ENCODE assay signal across 8 mouse cellular contexts in the genomic region with DNA sequence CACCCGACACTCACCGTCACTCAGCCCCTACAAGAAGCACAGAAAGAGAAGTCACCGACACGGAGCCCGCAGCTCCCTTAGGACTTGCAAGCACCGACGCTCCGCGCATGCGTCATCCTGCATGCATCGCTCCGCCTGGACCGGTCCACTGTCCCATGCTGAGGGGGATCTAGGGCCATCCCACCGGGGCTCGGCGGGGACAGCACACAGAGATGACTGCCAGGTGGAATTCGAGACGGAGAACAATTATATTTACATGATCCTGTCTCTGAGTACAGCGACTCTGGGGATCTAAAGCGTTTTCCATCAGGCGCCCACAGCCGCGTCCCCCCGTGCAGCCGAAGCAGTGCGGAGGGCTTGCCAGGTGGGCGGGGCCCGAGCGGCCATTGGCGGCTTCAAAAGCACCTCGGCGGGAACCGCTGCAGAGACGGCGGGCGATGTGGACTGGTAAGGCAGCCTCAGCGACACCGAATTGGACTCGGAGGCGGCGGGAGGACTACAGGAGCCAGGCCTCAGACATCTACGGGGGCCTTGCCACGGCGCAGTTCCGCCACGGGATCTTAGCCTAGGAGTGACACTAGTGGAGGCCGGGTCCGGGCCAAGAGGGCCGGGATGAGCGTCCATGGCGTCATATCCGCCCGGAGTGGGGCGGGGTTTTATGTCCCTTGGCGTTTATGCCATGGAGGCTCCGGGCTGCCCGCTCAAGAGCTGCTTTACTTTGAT. TPM values are rescaled to one million over a fixed set of nuclear protein-coding genes. Genes with fewer than 3 reads are reported as not detected.
A peak's percentile ranks its signal among the peaks of the same experiment; 100 is the strongest.
DNase-seq lines count a peak whose midpoint lies in the region; ATAC-seq lines count a peak whose summit lies in the region.

Gene Cmc2 (minus strand): TSS at position 119 of the 723 bp plus-strand sequence.
Gene Cenpn (plus strand): TSS at position 394 of the 723 bp plus-strand sequence.

- peaks cover 14% of the 10 kb centered on the region for H3K4me1 ChIP-seq in lung, embryonic 16.5 days (replicated peaks; ENCODE audit: control insufficient read depth, insufficient read depth, low read length)

- ATAC-seq in hematopoietic stem cell, adult 5-6 weeks (replicated peaks in 1 of 2; ENCODE audit: insufficient read depth in 1 of 2, low FRiP score in 2 of 2, low TSS enrichment in 1 of 2, low read depth in 1 of 2, poor library complexity in 2 of 2, severe bottlenecking in 2 of 2) = peak; percentile 87 to 90
- peak; percentile 96 for ATAC-seq in lung, embryonic 16.5 days (ENCODE audit: low read depth)

- H3K27ac ChIP-seq in lung, embryonic 16.5 days (ENCODE audit: low read length) = peak within 1 kb of the TSS; percentile 86

- peaks cover 8% of the 10 kb centered on the region; the same call in 1 of the 2 replicates for H3K36me3 ChIP-seq in lung, embryonic 16.5 days (ENCODE audit: control insufficient read depth, insufficient read depth, low read length)

- H3K9me3 ChIP-seq in lung, embryonic 16.5 days (ENCODE audit: control insufficient read depth, low read length) = no peaks in the 10 kb centered on the region

- under 1% methylated on average over 57 of the region's 57 CpGs for WGBS in lung, embryonic 16.5 days

- DNase-seq in MEL-GATA-1-ER (ENCODE audit: extremely low read depth, low read depth) = peak; percentile 83
- DNase-seq in cerebellum, adult 8-10 months = peak; percentile 96
- DNase-seq in forelimb bud, embryonic 11.5 days (ENCODE audit: low read depth, low spot score) = peak; percentile 97
- DNase-seq in layer of hippocampus, adult 9-10 months (ENCODE audit: low spot score) = peak; percentile 81
- peak; percentile 87 for DNase-seq in ovary, postnatal 10 days (ENCODE audit: low spot score)
- peak; percentile 87 to 90 for DNase-seq in thymus, postnatal 10 days (ENCODE audit: low spot score in 2 of 2)

- peak within 1 kb of the TSS; percentile 93 for H3K4me3 ChIP-seq in lung, embryonic 16.5 days (ENCODE audit: low read length)

- peak within 1 kb of the TSS; percentile 71 for H3K4me2 ChIP-seq in lung, embryonic 16.5 days (ENCODE audit: low read depth, low read length)

- no peaks in the 10 kb centered on the region for H3K27me3 ChIP-seq in lung, embryonic 16.5 days (ENCODE audit: control insufficient read depth, insufficient read depth, low read depth, low read length)

- peak within 1 kb of the TSS; percentile 84 for H3K9ac ChIP-seq in lung, embryonic 16.5 days (ENCODE audit: low read length)

RNA-seq across cellular contexts. Expression of gene Cmc2, which starts in this region (rescaled TPM):
- total RNA-seq in hematopoietic stem cell, adult 5-6 weeks (2017) = 30.6 and 59.6 TPM in 2 replicates
- polyA plus RNA-seq in lung, embryonic 16.5 days (2015; fragmentation: Nextera tagmentation; extraction: Ambion mirVana) = 92.3 and 92.9 TPM in 2 replicates

RNA-seq across cellular contexts. Expression of gene Cenpn, which starts in this region (rescaled TPM):
- total RNA-seq in hematopoietic stem cell, adult 5-6 weeks (2017) = 35.1 and 37.6 TPM in 2 replicates
- 44.7 and 44.8 TPM in 2 replicates for polyA plus RNA-seq in lung, embryonic 16.5 days (2015; fragmentation: Nextera tagmentation; extraction: Ambion mirVana)

Comparison
In these comparisons a context has a peak if more than half of its experiments do, and no peak if none do; other contexts are left out.
1. Peak in every context shown above with its lines: DNase-seq, ATAC-seq, H3K4me3 ChIP-seq and H3K27ac ChIP-seq.